Mouse (Mus musculus) Muller cell, postnatal 12 days (primary cell): ENCODE data around the gene Megf6.

Experiments
- DNase-seq: peaks from one replicate; pipeline ENCODE4 v3.0.0-alpha.2; 2015; ENCODE audit errors: inconsistent ontology term

Megf6 gene

DNA sequence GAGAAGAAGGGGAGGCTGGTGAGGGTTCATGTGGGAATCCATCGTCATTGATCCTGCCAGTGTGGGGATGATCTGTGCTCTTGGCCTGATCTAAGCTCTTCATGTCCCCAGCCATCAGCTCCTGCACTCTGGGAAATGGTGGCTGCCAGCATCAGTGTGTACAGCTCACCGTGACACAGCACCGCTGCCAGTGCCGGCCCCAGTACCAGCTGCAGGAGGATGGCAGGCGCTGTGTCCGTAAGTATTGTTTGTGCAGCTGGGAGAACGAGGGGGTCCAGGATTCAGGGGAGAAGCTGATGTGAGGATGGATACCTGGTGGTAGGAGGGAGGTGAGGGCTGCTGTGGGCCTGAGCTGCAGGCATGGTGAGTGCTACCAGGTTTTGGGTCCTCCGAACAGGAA lies 78.8 kb downstream of the Megf6 start:
- DNase-seq = no peak

DNA sequence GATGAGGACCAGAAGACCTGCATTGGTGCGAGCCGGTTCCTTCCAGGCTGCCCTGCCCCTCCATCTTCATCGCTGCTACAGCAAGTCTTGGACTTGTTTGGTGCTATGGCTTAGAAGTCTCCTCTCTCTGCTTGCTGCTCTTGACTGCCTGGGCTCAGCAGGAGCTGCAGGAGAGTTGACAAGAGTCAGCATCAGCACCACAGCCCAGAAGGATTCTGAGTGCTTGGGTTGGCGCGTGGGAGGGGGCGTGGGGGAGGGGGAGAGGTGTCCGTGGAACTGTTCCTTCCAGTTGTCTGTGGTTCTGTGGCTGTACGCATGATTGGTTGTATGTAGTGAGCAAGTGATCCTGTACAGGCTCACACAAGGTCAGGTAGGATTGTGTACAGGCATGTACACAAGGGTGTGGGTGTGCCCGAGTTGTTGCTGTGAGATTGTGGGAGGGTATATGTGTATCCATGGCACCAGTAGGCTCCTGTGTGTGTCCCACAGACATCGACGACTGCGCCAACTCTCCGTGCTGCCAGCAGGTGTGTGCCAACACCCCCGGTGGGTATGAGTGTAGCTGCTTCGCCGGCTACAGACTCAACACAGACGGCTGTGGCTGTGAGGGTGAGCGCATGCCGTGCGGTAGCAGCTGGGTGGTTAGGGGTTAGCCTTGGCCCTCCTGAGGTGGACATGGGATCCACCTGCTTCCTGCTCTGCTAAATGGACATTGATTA lies 82.2 kb downstream of the Megf6 start:
- DNase-seq = no peak

DNA sequence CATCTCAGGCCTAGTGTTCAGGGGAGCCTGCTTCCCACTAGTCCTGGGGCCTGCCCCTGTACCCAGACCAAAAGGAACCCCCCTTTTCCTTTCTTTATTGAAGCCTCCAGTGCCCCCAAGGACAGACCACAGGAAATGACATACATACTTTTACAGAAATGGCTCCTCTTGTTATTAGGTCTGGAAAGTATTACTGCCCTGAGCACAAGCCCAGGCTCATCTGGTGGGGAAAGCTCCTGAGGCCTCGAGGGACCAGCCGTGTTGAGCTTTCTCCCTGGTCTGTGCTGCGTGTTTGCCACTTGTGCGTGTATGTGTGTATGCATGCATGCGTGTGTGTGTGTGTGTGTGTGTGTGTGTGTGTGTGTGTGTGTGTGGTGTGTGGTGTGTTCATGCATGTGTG lies 90.2 kb downstream of the Megf6 start:
- DNase-seq = no peak

DNA sequence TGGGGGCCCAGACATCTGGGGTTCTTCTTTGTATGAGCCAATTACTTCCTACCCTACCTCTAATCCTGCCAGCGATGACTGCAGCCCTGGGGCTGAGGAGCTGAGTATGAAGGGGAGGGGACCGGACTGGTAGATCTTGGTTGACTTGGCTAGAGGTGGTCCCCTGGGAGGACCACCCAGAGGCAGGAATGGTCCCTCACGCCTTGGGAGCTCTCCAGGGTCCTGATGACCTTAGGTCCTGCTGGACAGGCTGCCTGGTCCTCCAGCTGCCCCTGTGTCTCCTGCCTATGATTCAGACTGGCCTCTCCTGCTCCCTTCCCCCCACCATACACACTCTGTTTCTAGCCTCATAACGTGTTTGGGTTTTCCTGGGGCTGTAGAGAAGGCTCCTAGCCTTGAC lies 91.5 kb downstream of the Megf6 start:
- DNase-seq = no peak

DNA sequence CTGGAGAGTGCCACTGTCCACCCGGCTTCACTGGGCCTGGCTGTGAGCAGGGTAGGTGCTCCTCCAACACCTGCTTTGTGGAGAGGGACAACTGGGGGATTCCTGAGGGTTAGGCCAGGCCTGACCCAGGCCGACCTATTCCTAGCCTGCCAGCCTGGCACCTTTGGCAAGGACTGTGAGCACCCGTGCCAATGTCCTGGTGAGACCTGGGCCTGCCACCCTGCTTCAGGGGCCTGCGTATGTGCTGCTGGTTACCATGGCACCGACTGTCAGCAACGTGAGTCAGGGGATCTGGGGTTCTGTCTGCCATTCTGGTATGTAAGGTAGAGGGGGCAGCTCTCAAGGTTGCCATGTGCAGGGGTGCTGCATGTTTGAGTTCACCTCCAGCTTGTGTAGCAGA lies 97.0 kb downstream of the Megf6 start:
- DNase-seq = no peak

DNA sequence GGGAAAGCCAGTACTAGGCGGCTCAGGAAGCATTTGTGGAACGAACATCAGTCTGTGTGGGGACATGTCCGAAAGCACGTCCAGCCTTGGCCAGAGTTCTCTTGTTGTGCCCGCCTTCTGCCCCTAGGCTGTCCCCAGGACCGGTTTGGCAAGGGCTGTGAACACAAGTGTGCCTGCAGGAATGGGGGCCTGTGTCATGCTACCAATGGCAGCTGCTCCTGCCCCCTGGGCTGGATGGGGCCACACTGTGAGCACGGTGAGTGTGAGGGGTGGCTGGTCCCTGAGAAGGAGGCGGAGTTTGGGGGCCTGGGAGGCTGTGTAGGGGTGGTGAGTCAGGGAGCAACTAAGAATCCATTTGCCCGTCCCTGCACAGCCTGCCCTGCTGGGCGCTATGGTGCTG lies 99.0 kb downstream of the Megf6 start:
- peak; percentile 48 for DNase-seq

DNA sequence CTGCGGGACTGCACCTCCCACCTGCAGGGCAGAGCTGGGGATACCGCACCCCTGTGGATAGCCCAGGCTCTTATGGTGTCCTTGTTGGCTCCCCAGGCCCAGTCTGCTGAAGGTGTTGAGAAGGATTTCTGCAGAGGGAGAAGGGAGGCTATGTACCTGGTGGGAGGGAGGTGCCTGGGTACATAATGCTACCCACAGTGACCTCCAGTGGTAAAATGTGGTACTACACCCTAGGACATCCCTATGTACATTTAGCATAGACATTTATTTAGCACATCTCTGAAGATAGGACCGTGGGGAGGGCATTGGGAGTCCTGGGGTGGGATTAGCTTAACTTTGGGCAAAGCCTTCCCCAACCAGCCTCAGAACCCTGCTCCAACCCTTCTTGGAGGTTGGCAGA lies 102.5 kb downstream of the Megf6 start:
- peak; percentile 43 for DNase-seq

DNA sequence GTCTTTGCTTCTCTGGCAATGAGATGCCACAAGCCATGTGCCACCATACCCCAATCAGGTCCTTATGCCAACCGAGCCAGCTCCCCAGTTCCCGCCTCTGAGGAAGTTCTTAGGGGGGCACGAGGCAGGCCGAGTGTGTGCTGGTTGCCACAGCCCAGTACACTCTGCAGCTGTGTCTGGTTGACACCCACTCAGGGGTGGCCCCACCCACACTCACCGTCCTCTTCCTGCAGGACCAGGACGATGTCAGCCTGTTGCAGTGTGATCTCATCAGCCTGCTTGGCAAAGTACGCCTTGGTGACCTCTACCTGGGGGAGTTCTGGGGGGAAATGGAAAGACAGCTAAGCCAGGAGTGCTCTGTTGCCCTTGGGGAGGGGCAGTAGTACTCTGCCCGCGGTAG lies 109.0 kb downstream of the Megf6 start:
- no peak for DNase-seq

DNA sequence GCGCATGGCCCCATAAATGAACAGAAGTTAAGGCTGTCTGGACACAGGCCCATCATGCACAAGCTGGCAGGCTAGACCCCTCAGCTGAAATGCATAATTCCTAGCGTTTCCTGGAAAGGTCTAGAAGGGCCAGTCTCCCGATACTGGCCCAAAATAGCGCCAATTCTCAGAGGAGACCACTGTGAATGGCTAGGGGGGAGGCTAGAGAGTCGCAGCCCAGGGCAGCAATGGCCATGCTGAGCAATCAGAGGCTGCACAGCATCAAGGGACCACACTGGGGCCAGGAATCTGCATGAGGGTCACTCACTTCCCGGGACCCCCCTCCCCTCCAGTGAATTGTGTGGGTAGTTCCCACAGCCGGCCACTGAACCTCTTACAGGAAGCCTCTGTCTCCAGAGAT lies 113.1 kb downstream of the Megf6 start:
- no peak for DNase-seq

DNA sequence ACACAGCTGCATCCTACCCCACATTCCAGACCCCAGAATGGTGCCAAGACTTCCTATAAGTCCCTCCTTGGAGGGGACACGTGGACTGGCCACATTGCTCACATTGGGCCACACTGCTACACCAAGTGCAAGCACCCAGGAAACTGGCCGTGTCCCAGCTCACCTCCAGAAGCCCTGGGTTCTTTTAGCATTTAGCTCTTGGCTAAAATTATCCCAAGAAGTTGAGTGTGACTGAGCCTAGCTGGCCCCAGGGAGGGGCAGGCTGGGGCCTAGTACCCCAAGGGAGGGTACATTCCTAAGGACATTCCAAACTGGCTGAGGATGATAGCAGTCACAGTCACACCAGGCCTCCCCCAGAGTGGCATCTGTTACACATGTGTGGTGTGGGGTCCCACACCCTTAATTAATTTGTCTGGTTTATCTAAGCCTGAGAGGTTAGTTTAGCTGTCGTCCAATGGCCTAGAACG lies 123.2 kb downstream of the Megf6 start:
- DNase-seq = no peak

DNA sequence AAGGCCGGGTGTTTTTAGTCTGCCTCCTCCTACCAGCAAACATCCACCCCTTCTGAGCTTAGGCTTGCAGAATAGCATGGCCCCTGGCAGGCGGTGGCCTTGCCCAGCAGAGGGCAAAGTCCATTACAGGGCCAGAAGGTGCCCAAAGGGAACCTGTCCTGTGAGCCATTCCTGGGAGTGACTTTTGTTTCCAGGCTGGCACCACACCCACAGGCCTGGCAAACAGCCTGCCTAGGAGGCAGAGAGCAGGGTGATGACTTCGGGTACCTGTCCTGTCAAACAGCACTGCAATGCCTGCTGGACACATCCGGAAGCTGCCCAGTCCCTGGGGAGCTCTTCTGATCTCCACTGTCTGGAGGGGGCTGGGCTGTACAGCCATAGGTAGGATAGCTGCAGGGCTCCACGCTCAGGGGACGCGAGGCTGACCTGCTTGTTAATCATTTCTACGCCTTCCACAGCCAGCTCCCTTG lies 123.8 kb downstream of the Megf6 start:
- no peak for DNase-seq

DNA sequence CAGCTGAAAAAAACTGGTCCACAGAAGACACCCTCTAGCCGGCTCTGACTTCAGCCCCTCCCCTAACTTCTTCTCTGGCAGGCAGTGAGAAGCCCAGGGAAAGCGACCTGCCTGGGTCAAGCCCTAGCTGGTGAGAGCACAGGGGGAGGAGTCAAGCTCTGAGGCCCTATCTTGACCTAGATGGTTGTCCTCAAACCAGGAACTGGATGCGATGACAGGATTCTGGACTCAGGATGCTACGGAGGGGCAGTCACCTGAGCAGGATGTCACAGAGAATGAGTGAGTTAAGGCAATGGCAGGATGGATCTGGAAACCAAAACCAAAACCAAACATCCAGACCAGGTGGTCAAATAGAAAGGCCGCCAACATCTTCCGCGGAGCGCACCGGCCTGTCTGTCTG lies 127.2 kb downstream of the Megf6 start:
- no peak for DNase-seq

DNA sequence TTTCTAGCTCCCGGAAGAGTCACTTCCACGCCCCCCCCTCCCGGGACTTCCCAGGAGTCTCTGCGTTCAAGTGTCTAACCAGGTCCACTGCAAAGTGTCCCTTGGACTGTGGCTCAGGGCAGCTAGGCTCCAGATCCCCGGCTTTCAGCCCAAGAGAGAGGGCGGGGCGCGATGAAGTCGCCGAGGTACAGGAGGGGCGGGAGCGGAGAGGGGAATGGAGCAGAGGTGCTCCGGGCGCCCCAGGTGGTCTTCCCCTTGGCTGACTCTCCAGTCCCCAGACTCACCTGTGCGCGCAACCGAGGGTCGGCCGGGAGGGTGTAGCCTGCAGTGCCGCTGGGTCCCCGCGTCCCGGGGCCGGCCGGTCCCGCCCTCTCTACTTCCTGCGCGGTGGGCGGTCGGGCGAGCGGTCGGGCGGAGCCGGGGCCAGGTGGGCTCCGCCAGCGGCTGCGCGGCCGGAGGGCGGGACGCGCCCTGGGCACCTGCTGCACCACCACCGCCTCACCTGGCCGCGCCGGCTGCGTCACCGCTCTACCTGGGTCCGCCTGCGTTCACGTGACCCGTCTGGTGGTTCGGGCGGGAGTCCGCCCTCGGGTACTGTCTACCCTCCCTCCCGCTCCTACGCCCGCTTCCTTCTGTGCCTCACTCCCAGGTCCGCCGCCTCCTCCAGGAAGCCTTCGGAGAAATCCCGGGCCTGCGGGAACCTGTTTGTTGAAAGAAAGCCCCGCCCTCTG lies 129.2 kb downstream of the Megf6 start:
- peak; percentile 12 for DNase-seq

DNA sequence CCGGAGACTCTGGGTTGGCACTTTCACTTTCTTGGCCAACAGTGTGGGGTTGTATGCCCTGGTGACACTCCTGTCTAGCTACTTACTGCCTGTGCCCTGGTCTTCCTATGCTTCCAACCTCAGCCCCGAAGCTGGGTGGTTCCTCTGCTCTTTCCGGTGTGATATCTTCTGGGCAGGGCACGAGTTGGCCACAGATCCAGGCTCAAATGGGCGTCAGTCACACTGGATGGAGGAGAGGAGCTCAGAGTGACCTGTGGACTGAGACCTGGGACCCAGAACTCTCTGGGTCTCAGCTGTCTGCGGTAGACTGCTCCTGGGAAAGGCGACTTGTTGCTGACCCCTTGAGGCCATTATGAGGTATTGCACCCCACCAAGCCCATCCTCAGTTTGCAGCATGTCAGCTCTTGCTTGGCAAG lies 130.9 kb downstream of the Megf6 start, which contains the start of gene Arhgef16:
Arhgef16 (minus strand) TSS at position 211 of the 416 bp plus-strand sequence.
- peak; percentile 44 for DNase-seq

DNA sequence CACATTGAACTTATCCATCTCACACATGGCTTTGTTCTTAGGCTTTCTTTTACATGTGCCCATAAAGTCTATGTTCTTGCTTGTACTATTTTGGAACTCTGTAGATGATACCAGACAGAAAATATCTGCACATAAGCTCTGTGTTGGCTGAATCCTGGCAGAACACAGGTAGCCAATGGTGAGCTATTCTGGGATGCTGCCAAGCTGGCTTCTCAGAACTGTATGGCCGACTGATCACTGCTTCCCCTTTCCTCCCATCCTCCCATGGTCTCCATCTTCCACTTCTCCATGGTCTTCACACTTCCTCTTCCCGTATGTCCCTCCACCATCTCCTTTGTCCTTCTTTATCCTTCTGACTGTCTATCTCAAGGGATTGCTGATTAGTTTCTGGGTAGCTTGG lies 138.6 kb downstream of the Megf6 start:
- DNase-seq = no peak

DNA sequence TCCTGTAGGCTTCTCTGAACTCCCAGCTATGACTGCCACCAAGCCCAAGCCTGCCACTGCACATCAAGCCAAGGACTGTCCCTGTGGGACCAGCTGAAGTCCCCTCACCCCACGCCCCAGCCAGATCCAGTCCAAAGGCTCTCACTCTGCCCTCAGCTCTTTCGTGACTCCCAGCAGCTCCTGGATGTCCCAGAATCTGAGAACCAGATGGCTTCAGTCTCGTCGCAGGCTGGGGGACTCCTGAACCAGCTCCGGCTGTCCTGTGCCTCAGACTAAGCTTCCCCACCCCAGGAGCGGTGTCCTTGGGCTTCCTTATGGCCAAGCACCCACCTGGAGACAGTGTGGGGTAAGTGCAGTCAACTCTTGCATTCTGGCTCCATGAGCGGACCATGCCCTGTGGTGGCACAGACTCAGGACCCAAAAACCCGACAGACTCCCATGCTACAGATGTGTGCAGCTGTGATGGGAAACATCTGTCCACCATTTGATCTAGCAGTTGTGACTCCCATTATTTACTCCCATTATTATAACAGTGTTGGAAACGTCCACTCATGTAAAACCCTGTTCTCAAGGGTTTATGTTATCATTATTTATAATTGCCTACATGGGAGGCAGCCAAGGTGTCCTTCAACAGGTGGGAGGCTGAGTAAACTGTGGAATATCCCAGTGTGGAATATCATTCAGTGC lies 140.2 kb downstream of the Megf6 start:
- DNase-seq = no peak

DNA sequence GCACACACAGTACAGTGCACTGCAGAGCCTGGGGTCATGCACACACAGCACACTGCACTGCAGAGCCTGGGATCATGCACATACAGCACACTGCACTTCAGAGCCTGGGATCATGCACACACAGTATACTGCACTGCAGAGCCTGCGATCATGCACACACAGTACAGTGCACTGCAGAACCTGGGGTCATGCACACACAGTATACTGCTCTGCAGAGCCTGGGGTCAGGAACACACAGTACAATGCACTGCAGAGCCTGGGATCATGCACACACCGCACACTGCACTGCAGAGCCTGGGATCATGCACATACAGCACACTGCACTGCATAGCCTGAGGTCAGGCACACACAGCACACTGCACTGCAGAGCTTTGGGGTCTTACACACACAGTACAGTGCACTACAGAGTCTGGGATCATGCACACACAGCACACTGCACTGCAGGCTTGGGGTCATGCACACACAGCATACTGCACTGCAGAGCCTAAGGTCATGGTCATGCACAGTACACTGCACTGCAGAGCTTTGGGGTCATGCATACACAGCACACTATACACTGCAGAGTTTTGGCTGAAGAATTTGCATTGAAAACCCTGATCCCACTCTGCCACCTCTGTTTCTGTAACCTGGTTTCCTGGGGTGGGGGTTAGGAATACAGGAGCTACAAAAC lies 141.7 kb downstream of the Megf6 start:
- DNase-seq = no peak

DNA sequence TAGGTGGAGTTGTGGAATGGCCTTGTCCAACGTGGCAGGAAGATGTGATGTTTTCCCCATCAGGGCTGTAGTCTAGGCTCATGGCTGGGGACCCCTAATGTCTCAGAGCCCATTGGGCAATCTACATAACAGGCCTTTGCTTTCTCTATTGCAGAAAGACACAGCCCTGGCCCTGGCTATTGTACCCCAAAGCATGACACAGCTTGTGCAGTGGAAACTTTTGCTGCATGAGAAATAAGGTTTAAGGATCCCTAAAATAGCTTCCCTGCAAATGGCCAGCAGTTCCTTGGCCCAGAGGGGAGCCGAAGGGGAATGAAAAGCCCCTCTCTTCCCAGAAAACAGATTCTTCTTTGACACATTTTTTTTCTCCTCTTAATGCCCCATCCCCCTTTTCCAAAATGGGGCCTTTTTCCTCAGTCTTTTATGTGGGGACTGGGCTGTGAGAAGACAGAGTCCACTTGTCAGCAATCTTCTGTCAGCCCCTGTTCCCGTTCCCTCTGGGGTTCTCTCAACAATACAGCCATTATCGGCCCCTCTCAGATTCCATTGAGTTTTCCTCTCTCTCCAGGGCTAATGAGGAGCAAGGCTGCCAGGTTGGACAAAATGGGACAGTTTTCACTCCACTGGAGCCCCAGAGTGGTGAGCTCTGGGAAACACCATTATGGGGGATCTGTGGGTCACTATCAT lies 142.5 kb downstream of the Megf6 start:
- peak; percentile 76 for DNase-seq

DNA sequence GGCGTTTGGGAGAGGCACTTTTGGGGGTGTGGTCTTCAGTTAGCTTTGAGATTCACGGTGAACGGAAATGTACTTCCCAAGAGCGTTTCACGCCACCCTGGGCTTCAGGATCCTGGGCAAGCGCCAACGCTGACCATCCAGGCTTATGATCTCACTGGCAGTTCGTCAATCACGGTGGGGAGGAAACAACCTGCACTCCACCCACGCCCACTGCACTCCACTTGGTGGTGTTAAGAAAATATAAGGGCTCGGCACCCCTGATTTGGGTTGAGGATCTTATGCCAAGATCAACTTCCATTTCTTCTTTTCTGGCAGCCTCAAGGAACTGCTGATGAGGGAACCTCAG lies 143.1 kb downstream of the Megf6 start:
- no peak for DNase-seq
